Mouse (Mus musculus) megakaryocyte, adult 5-6 weeks (primary cell): Measurements from ENCODE around the gene Pitpnm1. TPM values are rescaled to one million over a fixed set of nuclear protein-coding genes. Genes with fewer than 3 reads are reported as not detected.
"Not testable (repeated sequence)": the region's sequence is repeated elsewhere in the genome, so short reads cannot be mapped to it uniquely, and the experiment has no call there.

Source experiments
- ATAC-seq: 2 replicates; pipeline ENCODE4 v1.8.0; 2016; ENCODE audit warnings: mild to moderate bottlenecking, inconsistent platforms; ENCODE audit not compliant: poor library complexity, severe bottlenecking
- total RNA-seq, 2 experiments: library from RNA; stranded (forward) in 1 of 2; stranded (reverse) in 1 of 2; fragments of 153-499, 151-499 nt in 1 of 2; fragments of 221-1000, 200-1000 nt in 1 of 2; gene quantifications; 2 replicates each; pipeline versions ENCODE4 v1.2.3 to v1.2.4; 2015 to 2017

Pitpnm1 gene
- total RNA-seq, 2 experiments from 2014 or later, result 30.2 to 38.3 TPM

DNA sequence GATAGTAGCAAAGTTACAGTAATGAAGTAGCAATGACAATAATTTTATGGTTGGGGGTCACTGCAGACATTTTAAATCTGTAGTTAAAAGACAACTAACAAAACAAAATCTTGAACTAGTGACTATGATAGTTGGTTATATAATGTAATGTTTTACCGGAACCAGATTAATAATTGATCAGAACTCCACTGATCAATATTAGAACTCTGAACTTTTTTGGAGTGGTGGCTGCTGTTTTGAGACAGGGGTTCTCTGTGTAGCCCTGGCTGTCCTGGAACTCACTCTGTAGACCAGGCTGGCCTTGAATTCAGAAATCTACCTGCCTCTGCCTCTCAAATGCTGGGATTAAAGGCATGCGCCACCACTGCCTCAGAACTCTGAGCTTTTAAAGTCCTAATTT is 31.6 kb upstream of the Pitpnm1 start:
- ATAC-seq, result not testable (repeated sequence)

GRCm38 (mm10) chr19:4068717-4069410 is 30.9 kb upstream of the Pitpnm1 start:
- ATAC-seq, result no peak

DNA sequence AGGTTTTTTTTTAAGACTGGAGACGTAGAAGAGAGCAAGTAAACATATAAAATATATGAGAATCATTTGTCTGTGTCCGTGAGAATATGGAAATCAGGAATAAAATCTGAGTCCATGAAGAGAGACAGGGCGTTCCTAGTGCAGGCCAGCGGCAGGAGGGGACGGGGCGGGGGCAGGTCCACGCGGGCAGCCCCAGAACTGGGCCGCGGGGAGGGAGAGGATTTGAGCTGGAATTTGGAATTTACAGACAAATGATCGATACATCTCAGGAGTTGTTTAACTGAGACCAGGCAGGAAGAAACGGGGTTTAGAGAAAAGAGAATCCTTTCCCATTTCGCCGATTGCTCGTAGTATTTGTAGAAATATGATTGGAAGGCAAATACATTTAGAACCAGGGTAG is 29.5 kb upstream of the Pitpnm1 start:
- no peak for ATAC-seq

GRCm38 (mm10) chr19:4070756-4071155 is 29.0 kb upstream of the Pitpnm1 start:
- peak; percentile 92 for ATAC-seq

DNA sequence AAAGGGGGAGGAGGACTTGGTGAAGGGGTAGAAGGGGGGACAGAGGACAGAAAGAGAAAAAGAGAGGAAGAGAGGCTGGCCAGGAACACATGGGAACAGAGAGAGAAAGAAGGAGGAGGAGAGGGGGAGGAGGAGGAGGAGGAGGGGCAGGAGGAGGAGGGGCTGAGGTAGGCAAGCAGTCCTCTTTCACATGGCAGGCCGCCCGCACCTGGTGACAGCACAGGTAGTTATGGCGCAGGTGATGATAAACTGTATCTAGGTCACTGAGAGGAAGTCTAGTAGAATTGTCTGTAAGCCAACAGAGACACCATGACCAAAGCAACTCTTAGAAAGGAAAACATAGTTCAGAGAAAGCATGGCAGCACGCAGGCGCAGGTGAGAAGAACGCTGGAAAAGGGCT is 28.4 kb upstream of the Pitpnm1 start:
- ATAC-seq, result no peak

- ATAC-seq, result no peak
Measured at GRCm38 (mm10) chr19:4072706-4073424, 26.9 kb upstream of the Pitpnm1 start.

GRCm38 (mm10) chr19:4075531-4075930 is 24.3 kb upstream of the Pitpnm1 start:
- no peak for ATAC-seq

GRCm38 (mm10) chr19:4079594-4079993 is 20.2 kb upstream of the Pitpnm1 start:
- ATAC-seq, result no peak

- ATAC-seq, result no peak
Measured at GRCm38 (mm10) chr19:4080511-4081009, 19.2 kb upstream of the Pitpnm1 start.

GRCm38 (mm10) chr19:4081394-4081793 is 18.4 kb upstream of the Pitpnm1 start, which contains the start of gene Cabp2:
Gene Cabp2 (plus strand): TSS chr19:4081578.
- no peak for ATAC-seq

DNA sequence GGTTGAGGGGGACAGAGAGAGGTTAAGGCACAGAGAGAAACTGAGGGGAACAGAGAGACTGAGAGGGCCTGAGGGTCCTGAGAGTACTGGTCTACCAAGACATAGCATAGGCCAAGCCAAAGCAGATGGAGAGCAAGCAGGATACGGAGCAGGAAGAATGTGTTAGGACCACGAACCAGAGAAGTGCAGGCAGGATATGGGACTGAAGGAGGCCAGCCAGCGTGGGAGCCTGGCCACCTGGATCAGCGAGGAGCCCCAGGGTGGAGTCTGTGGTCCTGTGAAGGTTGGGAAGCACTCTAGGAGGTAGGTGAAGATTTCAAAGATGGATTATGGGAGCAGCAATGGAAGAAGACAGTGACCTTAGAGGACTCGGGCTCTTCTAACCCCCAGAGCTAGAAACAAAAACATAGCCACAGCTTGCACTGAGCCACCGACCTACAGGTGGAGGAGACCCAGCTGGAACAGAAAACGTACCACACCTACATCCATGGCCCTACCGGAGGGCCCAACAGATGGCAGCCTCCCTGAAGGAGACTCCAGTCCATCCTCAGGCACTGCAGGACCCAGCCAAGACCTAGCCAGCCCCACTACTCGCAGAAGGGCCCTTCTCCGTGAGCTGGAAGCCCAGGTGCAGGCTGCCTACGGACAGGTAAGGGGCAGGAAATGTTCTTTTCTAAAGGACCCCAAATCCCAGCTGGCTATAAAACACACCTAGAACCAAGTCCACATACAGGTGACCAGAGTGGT is 17.4 kb upstream of the Pitpnm1 start:
- no peak for ATAC-seq

DNA sequence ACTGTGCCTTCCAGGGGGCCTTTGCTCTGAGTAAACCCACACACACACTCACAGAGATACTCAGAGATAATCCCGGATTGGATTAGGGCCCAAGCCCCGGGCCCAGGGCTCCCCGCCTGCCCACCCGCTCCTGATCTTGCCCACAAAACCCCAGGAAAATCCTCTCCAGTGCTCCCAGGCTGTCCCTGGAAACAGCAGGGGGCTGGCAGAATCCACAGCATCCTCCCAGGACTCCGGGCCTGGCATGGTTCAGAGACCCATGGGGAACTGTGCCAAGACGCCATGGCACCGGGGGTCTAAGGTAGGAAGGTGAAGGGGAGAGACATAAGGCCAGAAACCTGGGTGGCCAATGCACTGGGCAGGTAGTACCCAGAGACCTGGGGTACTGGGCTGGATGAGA is 16.5 kb upstream of the Pitpnm1 start:
- no peak for ATAC-seq

DNA sequence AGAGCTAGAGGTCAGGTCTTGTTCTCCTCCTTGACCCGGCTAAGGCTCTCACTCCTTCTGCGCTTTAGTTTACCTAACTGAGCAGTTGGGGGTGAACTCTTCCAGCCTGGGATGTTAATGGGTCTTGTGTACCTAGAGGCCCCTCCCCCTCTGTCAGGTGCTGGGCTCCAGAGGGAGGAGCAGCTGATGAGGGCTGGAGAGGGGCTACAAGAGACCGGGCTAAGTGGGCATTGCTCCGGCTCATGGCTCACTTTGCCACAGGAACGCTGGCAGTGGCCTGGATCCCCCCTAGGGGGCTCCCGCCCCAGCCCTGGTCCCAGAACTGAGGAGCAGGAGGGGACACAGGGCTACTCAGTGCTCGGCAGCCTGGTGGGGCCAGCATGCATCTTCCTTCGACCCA is 16.0 kb upstream of the Pitpnm1 start:
- ATAC-seq, result no peak

DNA sequence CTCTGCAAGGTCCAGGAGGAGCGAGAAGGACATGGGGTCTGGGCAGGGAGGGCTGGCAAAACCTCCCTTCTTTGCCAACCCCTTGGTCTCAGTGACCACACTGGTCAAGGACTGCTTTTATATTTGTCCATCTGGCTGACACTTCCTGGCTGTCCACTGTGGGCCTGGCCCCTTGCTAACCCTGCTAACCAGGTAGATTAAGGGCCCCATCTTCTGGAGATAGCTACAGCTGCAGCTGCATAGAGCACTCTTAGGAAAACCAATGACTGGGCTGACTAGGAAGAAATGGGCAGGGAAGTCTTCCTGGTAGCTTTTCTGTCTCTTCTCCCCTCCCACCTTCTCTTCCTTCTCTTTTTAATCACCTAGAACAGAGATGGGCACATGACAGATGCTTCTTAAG is 14.8 kb upstream of the Pitpnm1 start:
- no peak for ATAC-seq

- no peak for ATAC-seq
Measured at GRCm38 (mm10) chr19:4086156-4086555, 13.6 kb upstream of the Pitpnm1 start.

DNA sequence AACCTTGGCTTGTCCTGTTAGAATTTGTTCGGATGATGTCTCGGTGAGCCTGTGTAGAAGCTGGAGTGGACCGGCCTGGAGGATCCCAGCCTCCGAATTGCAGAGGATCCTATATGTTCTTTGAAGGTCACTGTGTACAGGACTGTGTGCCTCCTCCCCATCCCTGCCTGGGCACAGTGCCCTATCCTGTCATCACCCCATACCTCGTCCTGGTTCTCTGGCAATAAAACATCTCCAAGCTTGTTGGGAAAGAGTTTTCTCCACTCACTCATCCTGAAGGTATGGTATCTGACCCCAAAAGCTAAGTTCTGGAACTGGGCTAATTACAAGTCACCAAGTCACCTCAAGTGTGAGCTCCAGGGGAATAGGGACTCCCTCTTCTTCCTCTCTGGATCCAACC is 12.7 kb upstream of the Pitpnm1 start:
- no peak for ATAC-seq

GRCm38 (mm10) chr19:4088146-4088545 is 11.7 kb upstream of the Pitpnm1 start:
- no peak for ATAC-seq

DNA sequence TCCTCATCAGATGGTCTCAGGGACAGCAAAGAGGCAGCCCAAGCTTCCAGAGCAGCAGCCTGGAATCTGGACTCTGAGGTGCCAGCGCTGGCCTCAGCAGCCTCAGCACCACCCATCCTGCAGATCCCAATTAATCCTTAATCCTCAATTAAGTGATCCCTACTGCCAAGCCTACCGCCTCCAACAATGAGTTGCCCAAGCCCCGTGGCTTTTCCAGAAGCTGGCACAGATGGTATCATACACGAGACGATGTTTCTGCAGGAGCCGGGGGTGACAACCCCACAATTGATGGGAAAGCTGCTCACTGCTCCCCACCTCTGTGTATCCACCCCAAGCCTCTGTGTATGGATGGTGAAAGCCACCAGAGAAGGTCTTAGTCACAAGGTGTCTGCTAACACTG is 10.7 kb upstream of the Pitpnm1 start:
- no peak for ATAC-seq

DNA sequence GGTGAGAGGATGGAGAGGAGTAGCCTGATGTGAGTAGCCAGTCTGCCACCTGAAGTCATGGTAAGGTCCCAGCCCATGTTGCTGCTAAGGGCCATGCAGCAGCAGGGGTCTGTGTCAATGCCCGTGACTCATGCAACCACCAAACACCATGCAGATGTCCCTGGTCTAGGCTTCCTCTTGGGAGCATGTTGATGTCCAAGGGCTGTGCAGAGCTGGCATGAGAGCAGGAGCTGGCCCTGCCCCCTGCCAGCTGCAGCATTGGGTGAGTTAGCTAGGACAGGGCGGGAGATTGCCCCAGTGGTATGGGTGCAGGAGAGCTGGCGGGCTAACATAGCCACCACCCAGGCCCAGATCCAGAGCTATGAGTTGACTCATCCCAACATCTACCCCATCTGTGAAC is 9.4 kb upstream of the Pitpnm1 start:
- ATAC-seq, result no peak

DNA sequence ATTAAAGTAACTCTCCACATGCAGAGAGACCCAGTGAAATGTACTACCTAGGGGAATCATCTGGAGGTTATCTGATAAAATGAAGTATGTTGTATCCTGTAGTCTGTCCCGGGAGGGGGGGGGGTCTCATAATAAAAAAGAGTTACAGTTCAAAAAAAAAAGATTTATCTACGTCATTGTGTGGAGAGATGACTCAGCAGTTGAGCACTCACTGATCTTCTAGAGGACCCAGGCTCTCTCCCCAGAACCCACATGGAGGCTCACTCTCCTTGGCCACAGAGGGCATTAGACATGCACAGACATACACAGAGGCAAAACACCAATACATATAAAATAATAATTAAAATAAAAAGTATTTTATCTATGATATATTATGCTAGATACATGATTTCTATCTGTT is 8.4 kb upstream of the Pitpnm1 start:
- ATAC-seq, result no peak

GRCm38 (mm10) chr19:4092750-4093149 is 7.0 kb upstream of the Pitpnm1 start:
- no peak for ATAC-seq

DNA sequence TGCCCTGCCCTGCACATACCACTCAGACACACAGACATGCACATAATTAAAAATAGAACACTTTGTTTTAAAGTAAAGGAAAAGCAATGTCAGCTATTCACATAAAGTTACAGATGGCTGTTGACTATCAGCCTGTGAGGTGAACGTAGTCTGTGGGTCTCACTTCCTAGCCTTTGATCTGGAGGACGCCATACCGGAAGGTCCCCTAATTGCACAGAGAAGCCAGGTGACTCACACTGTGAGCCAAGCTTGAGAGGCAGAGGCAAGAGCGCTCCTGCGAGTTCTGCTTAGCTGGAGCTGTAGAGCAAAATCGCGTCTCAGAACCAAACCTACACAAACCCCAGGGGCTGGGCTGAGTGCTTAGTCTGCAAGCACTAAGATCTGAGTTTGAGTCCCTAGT is 6.0 kb upstream of the Pitpnm1 start:
- no peak for ATAC-seq
